Mouse (Mus musculus): ENCODE measurements at regions not wholly inside any gene's neighbourhood (a gene's known extent, or its start where the extent isn't known, plus 50 kb on each side); places are given as distances from the start of the nearest gene placed in this dataset.

DNA sequence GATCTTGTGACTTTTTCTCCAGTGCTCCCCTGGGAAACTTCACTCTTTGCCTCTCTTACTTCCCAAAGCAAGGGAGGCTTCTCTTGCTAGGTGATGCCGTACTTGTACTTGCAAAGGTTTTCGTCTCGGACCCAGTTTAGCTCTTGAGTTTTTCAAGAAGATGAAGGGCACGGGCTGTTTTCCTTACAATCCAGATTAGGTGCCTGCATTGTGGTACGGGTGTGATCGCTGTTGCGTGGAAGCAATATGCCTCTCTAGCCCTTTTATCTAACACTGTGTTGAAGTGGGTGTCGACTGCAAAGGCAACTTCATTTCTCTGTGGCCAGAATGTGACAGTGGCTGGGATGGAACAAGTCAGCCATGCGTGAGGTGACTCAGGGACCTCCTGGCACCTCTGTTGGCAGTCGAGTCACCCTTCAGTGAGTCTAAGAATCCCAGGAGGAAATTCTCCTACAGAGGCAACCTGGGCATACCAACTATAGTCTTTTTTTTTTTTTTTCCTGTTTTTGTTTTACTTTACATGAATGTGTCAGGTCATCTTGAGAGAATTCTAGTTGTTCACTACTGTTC lies 138.7 kb upstream of the Dnajc19 start:
- Histone ChIP-seq H3K27ac (ENCODE audit: insufficient read depth, low read depth, low read length) (no peak overlapping the region), H3K4me1 (ENCODE audit: control insufficient read depth, insufficient read depth, low read length) (peaks cover 8% of the 10 kb centered on the region; the same call in 1 of the 2 replicates), H3K4me3 (ENCODE audit: insufficient read depth, low read depth, low read length) (no peak overlapping the region)
- TF ChIP-seq POLR2A (IDR thresholded peaks at IDR 0.05; ENCODE audit: insufficient read depth, low read depth, low read length) (no peak), CTCF (IDR thresholded peaks at IDR 0.05; ENCODE audit: insufficient read depth, low read depth, low read length) (no peak)
- WGBS: 66% methylated on average over 10 of the region's 10 CpGs

GRCm38 (mm10) chr3:34219096-34219495 lies 138.0 kb upstream of the Dnajc19 start:
- H3K4me1 ChIP-seq (ENCODE audit: control insufficient read depth, insufficient read depth, low read length): peaks cover 8% of the 10 kb centered on the region; the same call in 1 of the 2 replicates
- no peak overlapping the region for H3K4me3 ChIP-seq (ENCODE audit: insufficient read depth, low read depth, low read length)
- TF ChIP-seq POLR2A (IDR thresholded peaks at IDR 0.05; ENCODE audit: insufficient read depth, low read depth, low read length) (no peak), CTCF (IDR thresholded peaks at IDR 0.05; ENCODE audit: insufficient read depth, low read depth, low read length) (no peak)
- no peak overlapping the region for H3K27ac ChIP-seq (ENCODE audit: insufficient read depth, low read depth, low read length)
- 74% methylated on average over 2 of the region's 2 CpGs for WGBS

- Histone ChIP-seq H3K4me1 (ENCODE audit: control insufficient read depth, insufficient read depth, low read length) (peaks cover 8% of the 10 kb centered on the region; the same call in 1 of the 2 replicates), H3K4me3 (ENCODE audit: insufficient read depth, low read depth, low read length) (no peak overlapping the region), H3K27ac (ENCODE audit: insufficient read depth, low read depth, low read length) (no peak overlapping the region)
- WGBS: 72% methylated on average over 4 of the region's 4 CpGs
- no peak for TF ChIP-seq POLR2A (IDR thresholded peaks at IDR 0.05; ENCODE audit: insufficient read depth, low read depth, low read length)
- no peak for TF ChIP-seq CTCF (IDR thresholded peaks at IDR 0.05; ENCODE audit: insufficient read depth, low read depth, low read length)
These were observed 136.8 kb upstream of the Dnajc19 start for GRCm38 (mm10) chr3:34217911-34218310.

GRCm38 (mm10) chr3:34214233-34214632 lies 133.1 kb upstream of the Dnajc19 start:
- Histone ChIP-seq H3K4me3 (ENCODE audit: insufficient read depth, low read depth, low read length) (no peak overlapping the region), H3K4me1 (ENCODE audit: control insufficient read depth, insufficient read depth, low read length) (peaks cover 3% of the 10 kb centered on the region; the same call in 1 of the 2 replicates), H3K27ac (ENCODE audit: insufficient read depth, low read depth, low read length) (no peak overlapping the region)
- no peak for TF ChIP-seq POLR2A (IDR thresholded peaks at IDR 0.05; ENCODE audit: insufficient read depth, low read depth, low read length)
- no peak for TF ChIP-seq CTCF (IDR thresholded peaks at IDR 0.05; ENCODE audit: insufficient read depth, low read depth, low read length)
- WGBS: 60% methylated on average over 6 of the region's 6 CpGs

- TF ChIP-seq POLR2A (IDR thresholded peaks at IDR 0.05; ENCODE audit: insufficient read depth, low read depth, low read length) (no peak), CTCF (IDR thresholded peaks at IDR 0.05; ENCODE audit: insufficient read depth, low read depth, low read length) (no peak)
- Histone ChIP-seq H3K4me3 (ENCODE audit: insufficient read depth, low read depth, low read length) (no peak overlapping the region), H3K27ac (ENCODE audit: insufficient read depth, low read depth, low read length) (no peak overlapping the region), H3K4me1 (ENCODE audit: control insufficient read depth, insufficient read depth, low read length) (peaks cover 4% of the 10 kb centered on the region; the same call in 1 of the 2 replicates)
- WGBS: 81% methylated on average over 3 of the region's 3 CpGs
These were observed 125.3 kb upstream of the Dnajc19 start for GRCm38 (mm10) chr3:34206454-34206853.

DNA sequence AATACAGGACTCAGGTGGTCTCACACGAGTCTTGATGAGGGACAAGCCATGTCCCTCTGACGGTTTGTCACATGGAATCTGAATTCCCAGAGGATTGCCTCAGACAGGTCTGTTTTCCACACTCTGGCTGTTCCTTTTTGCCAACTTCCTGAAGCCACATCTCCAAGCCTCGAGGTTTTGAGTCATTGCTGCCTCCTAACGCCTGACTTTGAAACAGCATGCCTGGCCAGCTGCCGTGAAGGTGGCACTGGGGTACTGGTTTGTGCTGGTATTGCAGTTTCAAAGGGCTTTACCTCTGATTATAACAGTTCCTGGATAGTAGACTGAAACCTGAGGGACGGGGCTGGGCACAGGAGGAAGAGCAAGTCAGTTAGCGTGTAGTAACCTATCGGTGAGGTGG lies 117.1 kb upstream of the Dnajc19 start:
- WGBS: 22% methylated on average over 8 of the region's 8 CpGs
- Histone ChIP-seq H3K27ac (ENCODE audit: insufficient read depth, low read depth, low read length) (0 out of 2 replicates have a peak overlapping the region, but pooled peaks have one; percentile 32), H3K4me1 (ENCODE audit: control insufficient read depth, insufficient read depth, low read length) (peaks cover 3% of the 10 kb centered on the region; the same call in 1 of the 2 replicates), H3K4me3 (ENCODE audit: insufficient read depth, low read depth, low read length) (peak overlapping the region; percentile 19; the same call in 1 of the 2 replicates)
- TF ChIP-seq POLR2A (IDR thresholded peaks at IDR 0.05; ENCODE audit: insufficient read depth, low read depth, low read length): no peak
- peak; percentile 59 for TF ChIP-seq CTCF (IDR thresholded peaks at IDR 0.05; ENCODE audit: insufficient read depth, low read depth, low read length)

GRCm38 (mm10) chr3:34197163-34197455 lies 116.0 kb upstream of the Dnajc19 start:
- TF ChIP-seq POLR2A (IDR thresholded peaks at IDR 0.05; ENCODE audit: insufficient read depth, low read depth, low read length): no peak
- no peak for TF ChIP-seq CTCF (IDR thresholded peaks at IDR 0.05; ENCODE audit: insufficient read depth, low read depth, low read length)
- H3K4me1 ChIP-seq (ENCODE audit: control insufficient read depth, insufficient read depth, low read length): peaks cover 3% of the 10 kb centered on the region; the same call in 1 of the 2 replicates
- 15% methylated on average over 10 of the region's 10 CpGs for WGBS
- peak overlapping the region; percentile 66; the same call in 1 of the 2 replicates for H3K27ac ChIP-seq (ENCODE audit: insufficient read depth, low read depth, low read length)
- peak overlapping the region; percentile 26 for H3K4me3 ChIP-seq (ENCODE audit: insufficient read depth, low read depth, low read length)

DNA sequence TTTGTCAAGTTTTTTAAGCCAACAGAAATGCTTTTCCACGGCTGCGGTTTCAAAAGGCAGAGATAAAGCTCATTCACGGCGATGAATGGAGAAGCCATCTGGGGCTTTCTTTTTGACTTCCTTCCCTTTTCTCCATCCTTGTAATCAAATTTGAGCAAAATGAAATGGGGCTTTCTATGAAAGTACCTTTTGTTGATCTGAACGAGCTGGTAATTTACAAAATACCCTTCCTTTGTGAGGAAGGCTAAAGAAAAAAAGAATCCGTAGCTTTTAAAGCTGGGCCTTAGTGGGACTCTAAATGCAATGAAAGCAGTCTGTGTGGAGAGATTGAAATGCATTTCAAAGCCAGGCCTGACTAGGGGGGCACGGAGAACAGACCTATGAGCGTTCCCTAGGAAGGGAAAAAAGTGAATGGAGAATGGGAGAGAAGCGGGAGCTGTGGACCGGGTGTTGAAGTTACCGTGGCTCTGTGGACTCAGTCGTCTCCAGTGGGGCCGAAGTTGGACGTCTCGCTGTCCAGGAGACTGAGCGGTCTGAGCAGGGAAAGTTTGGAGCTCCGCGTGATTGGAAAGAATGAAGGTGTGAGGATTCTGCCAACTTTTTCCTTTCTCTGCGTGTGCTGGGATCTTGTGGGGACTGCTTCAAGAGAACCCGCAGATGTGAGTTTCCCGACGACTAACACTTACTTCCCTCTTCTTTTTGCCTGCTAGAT lies 115.5 kb upstream of the Dnajc19 start:
- TF ChIP-seq POLR2A (IDR thresholded peaks at IDR 0.05; ENCODE audit: insufficient read depth, low read depth, low read length) (no peak), CTCF (IDR thresholded peaks at IDR 0.05; ENCODE audit: insufficient read depth, low read depth, low read length) (no peak)
- peaks cover 3% of the 10 kb centered on the region; the same call in 1 of the 2 replicates for H3K4me1 ChIP-seq (ENCODE audit: control insufficient read depth, insufficient read depth, low read length)
- H3K4me3 ChIP-seq (ENCODE audit: insufficient read depth, low read depth, low read length): peak overlapping the region; percentile 26
- peak overlapping the region; percentile 66 for H3K27ac ChIP-seq (ENCODE audit: insufficient read depth, low read depth, low read length)
- 21% methylated on average over 22 of the region's 22 CpGs for WGBS

DNA sequence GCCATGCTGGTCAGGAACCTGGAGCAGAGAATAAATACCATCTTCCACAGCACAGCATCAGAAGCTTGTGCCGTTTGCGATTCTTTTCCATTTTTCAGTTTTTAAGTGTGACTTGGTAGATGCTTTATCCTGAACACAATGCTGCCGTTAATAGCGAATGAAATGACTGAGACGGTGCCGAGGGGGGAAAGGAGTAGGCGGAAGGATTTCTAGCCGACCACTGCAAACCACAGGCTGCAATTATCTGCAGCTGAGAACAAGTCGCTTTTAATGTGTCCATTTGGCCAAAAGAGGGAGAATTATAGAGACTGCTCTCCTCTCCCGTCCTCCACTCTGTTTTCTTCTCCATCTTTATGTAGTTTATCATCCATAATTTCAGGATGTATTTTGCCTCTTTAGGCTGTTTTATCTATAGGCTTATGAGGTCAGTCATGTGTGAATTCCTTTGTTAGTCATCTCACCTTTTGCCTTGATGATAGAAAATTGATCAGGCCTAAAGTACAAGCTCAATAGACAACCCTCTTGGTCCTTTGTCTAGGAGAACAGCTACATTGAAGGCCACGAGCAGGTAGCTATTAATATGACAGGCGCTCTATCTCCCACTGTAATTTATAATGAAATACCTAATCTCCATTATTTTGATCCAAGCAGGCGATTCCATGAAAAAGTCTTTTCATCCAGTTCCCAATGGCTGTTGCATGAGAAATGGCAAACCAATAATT lies 114.8 kb upstream of the Dnajc19 start:
- Histone ChIP-seq H3K4me1 (ENCODE audit: control insufficient read depth, insufficient read depth, low read length) (peaks cover 3% of the 10 kb centered on the region; the same call in 1 of the 2 replicates), H3K27ac (ENCODE audit: insufficient read depth, low read depth, low read length) (peak overlapping the region; percentile 66), H3K4me3 (ENCODE audit: insufficient read depth, low read depth, low read length) (no peak overlapping the region)
- TF ChIP-seq POLR2A (IDR thresholded peaks at IDR 0.05; ENCODE audit: insufficient read depth, low read depth, low read length) (no peak), CTCF (IDR thresholded peaks at IDR 0.05; ENCODE audit: insufficient read depth, low read depth, low read length) (no peak)
- WGBS: 16% methylated on average over 13 of the region's 13 CpGs
